Mouse (Mus musculus) effector memory CD4-positive, alpha-beta T cell, adult 7 months (primary cell): ENCODE data around the gene Hist1h1t. TPM values are rescaled to one million over a fixed set of nuclear protein-coding genes. Genes with fewer than 3 reads are reported as not detected.

Experiments used
- polyA plus RNA-seq: library from polyadenylated mRNA; unstranded; fragments of 100-300 nt; shearing (Covaris generic); gene quantifications from one replicate; pipeline ENCODE4 v1.2.1, GENCODE M21; 2017

Hist1h1t gene
- not detected for polyA plus RNA-seq

GRCm38 (mm10) chr13:23695514-23695913 lies at the start of gene Hist1h1t:
Gene Hist1h1t (plus strand): TSS chr13:23695814.

GRCm38 (mm10) chr13:23683755-23684281 lies 11.8 kb upstream of the Hist1h1t start, which contains the start of the genes Hist1h2ac and Hist1h2bc:
Gene Hist1h2ac (minus strand): TSS chr13:23683948.
Gene Hist1h2bc (plus strand): TSS chr13:23684199.

GRCm38 (mm10) chr13:23698300-23698693 lies 2.7 kb downstream of the Hist1h1t start, which contains the start of gene Hist1h4c:
Gene Hist1h4c (minus strand): TSS chr13:23698454.

DNA sequence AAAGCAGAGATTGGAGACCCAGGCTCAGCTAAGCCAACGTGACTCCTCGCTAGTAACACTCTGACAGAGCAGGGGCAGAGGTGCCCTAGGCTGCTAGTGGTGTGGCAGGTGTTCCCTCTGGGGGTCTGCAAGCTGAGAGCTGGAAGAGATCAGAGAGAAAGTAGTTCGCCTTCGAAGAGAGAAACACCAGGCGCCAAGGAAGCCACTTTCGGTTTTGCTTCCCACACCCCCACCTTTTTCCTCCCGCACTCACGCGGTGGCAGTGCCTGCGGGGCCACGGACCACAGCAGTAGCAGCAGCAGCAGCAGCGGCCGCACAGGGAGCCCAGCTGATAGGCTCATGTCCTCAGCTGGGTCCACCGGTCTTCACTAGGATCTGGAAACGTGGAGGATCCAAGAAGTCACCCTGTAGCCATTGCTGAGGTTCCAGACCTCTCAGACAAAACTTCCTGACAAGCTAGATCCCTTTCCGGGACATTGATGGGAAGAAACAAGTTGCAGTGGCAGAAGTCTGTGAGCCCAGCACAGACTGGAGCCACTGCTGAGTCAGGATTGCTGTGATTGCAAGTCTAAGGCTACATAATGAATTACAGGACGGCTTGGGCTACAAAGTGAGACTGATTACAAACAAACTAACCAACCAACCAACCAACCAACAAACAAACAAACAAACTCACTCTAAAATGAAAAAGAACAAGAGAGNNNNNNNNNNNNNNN lies 14.9 kb downstream of the Hist1h1t start, which contains the start of gene Hfe:
Gene Hfe, minus strand, starts transcription at position 481 of the 716 bp plus-strand sequence.

DNA sequence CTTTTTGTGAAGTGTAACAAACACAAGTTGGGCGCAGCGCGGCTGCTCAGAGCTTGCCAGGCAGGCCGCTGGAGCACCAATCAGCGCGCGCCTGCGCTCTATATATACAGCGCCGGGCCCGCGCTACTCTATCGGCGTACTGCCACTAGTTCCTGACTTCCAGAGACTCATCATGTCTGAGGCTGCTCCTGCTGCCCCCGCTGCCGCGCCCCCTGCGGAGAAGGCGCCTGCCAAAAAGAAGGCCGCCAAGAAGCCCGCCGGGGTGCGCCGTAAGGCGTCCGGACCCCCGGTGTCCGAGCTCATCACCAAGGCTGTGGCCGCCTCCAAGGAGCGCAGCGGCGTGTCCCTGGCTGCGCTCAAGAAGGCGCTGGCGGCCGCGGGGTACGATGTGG lies 43.1 kb downstream of the Hist1h1t start, which contains the start of gene Hist1h1c:
Gene Hist1h1c, plus strand, starts transcription at position 132 of the 392 bp plus-strand sequence.

DNA sequence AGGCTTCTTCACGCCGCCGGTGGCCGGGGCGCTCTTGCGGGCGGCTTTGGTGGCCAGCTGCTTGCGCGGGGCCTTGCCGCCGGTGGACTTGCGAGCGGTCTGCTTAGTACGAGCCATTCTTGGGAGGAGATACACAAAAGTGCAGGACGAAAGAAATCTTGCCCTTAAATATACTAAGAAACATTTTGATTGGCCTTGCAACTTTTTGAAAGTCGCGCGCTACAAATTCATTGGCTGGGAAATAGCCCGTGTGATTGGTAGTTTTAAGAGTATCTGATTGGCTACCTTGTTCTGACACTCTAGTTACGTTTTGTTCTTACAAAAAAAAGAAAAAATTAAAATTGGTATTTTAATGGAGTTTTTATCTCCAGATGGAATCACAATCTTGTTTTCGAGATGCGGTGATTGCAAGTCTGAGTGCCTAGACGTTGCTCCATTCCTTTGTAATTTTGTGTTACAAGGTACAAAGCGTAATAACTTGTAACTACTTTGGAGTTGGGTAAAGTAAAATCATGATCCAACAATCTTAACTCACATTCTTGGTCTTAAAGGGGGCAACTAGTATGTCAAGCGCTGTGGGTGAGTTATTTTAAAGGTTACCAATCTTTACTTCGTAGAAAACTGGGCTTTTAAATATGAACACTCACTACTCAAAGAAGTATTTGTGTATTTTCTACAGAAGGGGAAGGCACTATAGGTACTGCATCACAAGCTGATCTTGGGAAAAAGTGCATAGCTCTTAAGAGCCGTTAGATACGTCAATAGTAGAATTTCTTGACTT lies 50.0 kb downstream of the Hist1h1t start, which contains the start of gene Hist1h3c:
Gene Hist1h3c, minus strand, starts transcription at position 222 of the 781 bp plus-strand sequence.

Other genes with a start within 250 kb of the Hist1h1t start
- gene Btn1a1, start 229.9 kb upstream of the Hist1h1t start, polyA plus RNA-seq, result 0.33 TPM
- not detected for gene Btn2a2, start 207.0 kb upstream of the Hist1h1t start, polyA plus RNA-seq
- 1.2 TPM for gene Hist1h4h, start 164.8 kb upstream of the Hist1h1t start, polyA plus RNA-seq
- not detected for gene Hist1h2af, start 161.9 kb upstream of the Hist1h1t start, polyA plus RNA-seq
- not detected for gene Hist1h3g, start 160.4 kb upstream of the Hist1h1t start, polyA plus RNA-seq
- 0.85 TPM for gene Hist1h2bh, start 152.4 kb upstream of the Hist1h1t start, polyA plus RNA-seq
- gene Hist1h3f, start 151.8 kb upstream of the Hist1h1t start, polyA plus RNA-seq, result 0.99 TPM
- gene Hist1h4f, start 144.2 kb upstream of the Hist1h1t start, polyA plus RNA-seq, result not detected
- gene Hist1h1d, start 142.6 kb upstream of the Hist1h1t start, polyA plus RNA-seq, result 0.15 TPM
- 0.98 TPM for gene Hist1h3e, start 133.4 kb upstream of the Hist1h1t start, polyA plus RNA-seq
- 1.8 TPM for gene Hist1h2ae, start 124.6 kb upstream of the Hist1h1t start, polyA plus RNA-seq
- not detected for gene Hist1h2bg, start 124.4 kb upstream of the Hist1h1t start, polyA plus RNA-seq
- not detected for gene Hist1h2bf, start 121.6 kb upstream of the Hist1h1t start, polyA plus RNA-seq
- gene Hist1h2ad, start 121.4 kb upstream of the Hist1h1t start, polyA plus RNA-seq, result not detected
- not detected for gene Hist1h3d, start 120.1 kb upstream of the Hist1h1t start, polyA plus RNA-seq
- 15.2 TPM for gene Hist1h4d, start 114.2 kb upstream of the Hist1h1t start, polyA plus RNA-seq
- gene Hist1h2be, start 74.7 kb upstream of the Hist1h1t start, polyA plus RNA-seq, result 0.89 TPM
- 4.5 TPM for gene Hist1h1e, start 73.3 kb upstream of the Hist1h1t start, polyA plus RNA-seq
- gene Hist1h2ac, start 11.9 kb upstream of the Hist1h1t start, polyA plus RNA-seq, result not detected
- gene Hist1h2bc, start 11.6 kb upstream of the Hist1h1t start, polyA plus RNA-seq, result 12.6 TPM
- gene Hist1h4c, start 2.6 kb downstream of the Hist1h1t start, polyA plus RNA-seq, result 3.6 TPM
- not detected for gene Hfe, start 15.0 kb downstream of the Hist1h1t start, polyA plus RNA-seq
- 38.7 TPM for gene Hist1h1c, start 43.0 kb downstream of the Hist1h1t start, polyA plus RNA-seq
- gene Hist1h3c, start 49.8 kb downstream of the Hist1h1t start, polyA plus RNA-seq, result not detected
- gene Hist1h2bb, start 50.9 kb downstream of the Hist1h1t start, polyA plus RNA-seq, result not detected
- gene Hist1h2ab, start 55.3 kb downstream of the Hist1h1t start, polyA plus RNA-seq, result not detected
- gene Hist1h3b, start 56.5 kb downstream of the Hist1h1t start, polyA plus RNA-seq, result not detected
- gene Hist1h4b, start 61.2 kb downstream of the Hist1h1t start, polyA plus RNA-seq, result 6.7 TPM
- gene Hist1h4a, start 65.4 kb downstream of the Hist1h1t start, polyA plus RNA-seq, result 1.1 TPM
- 3.4 TPM for gene Hist1h3a, start 66.6 kb downstream of the Hist1h1t start, polyA plus RNA-seq
- gene Hist1h1a, start 67.9 kb downstream of the Hist1h1t start, polyA plus RNA-seq, result not detected
- gene Trim38, start 74.1 kb downstream of the Hist1h1t start, polyA plus RNA-seq, result not detected
- gene Slc17a2, start 111.2 kb downstream of the Hist1h1t start, polyA plus RNA-seq, result not detected
- not detected for gene Slc17a3, start 143.6 kb downstream of the Hist1h1t start, polyA plus RNA-seq
- gene Slc17a1, start 171.9 kb downstream of the Hist1h1t start, polyA plus RNA-seq, result 0.73 TPM
- gene Slc17a4, start 219.2 kb downstream of the Hist1h1t start, polyA plus RNA-seq, result 0.15 TPM
- not detected for gene Hist1h2ba, start 238.3 kb downstream of the Hist1h1t start, polyA plus RNA-seq
- gene Hist1h2aa, start 238.6 kb downstream of the Hist1h1t start, polyA plus RNA-seq, result not detected